Mouse (Mus musculus): ENCODE data around the gene Nlrp9b. TPM values are rescaled to one million over a fixed set of nuclear protein-coding genes. Genes with fewer than 3 reads are reported as not detected.
A peak's percentile ranks its signal among the peaks of the same experiment; 100 is the strongest.
"Not testable (repeated sequence)": the region's sequence is repeated elsewhere in the genome, so short reads cannot be mapped to it uniquely, and the experiment has no call there.

Gene Nlrp9b
- not detected for total RNA-seq (2021)

- not testable (repeated sequence) for DNase-seq (ENCODE audit: extremely low spot score in 1 of 2, low spot score in 1 of 2)
Observed at GRCm38 (mm10) chr7:19991165-19991564, at the start of gene Nlrp9b. Gene Nlrp9b (plus strand): TSS chr7:19991465.

- DNase-seq (ENCODE audit: extremely low spot score in 1 of 2, low spot score in 1 of 2): no peak
Observed at GRCm38 (mm10) chr7:19944709-19945108, 46.6 kb upstream of the Nlrp9b start.

- no peak for DNase-seq (ENCODE audit: extremely low spot score in 1 of 2, low spot score in 1 of 2)
Observed at GRCm38 (mm10) chr7:19945201-19945600, 46.1 kb upstream of the Nlrp9b start.

- DNase-seq (ENCODE audit: extremely low spot score in 1 of 2, low spot score in 1 of 2): no peak
Observed at GRCm38 (mm10) chr7:19945821-19946515, 45.3 kb upstream of the Nlrp9b start.

GRCm38 (mm10) chr7:19948956-19949355, 42.3 kb upstream of the Nlrp9b start:
- DNase-seq (ENCODE audit: extremely low spot score in 1 of 2, low spot score in 1 of 2): no peak

GRCm38 (mm10) chr7:19949996-19950395, 41.3 kb upstream of the Nlrp9b start:
- DNase-seq (ENCODE audit: extremely low spot score in 1 of 2, low spot score in 1 of 2): no peak

- no peak for DNase-seq (ENCODE audit: extremely low spot score in 1 of 2, low spot score in 1 of 2)
Observed at GRCm38 (mm10) chr7:19950589-19950988, 40.7 kb upstream of the Nlrp9b start, which contains the start of gene Igsf23. Gene Igsf23 (minus strand): TSS chr7:19950756.

- DNase-seq (ENCODE audit: extremely low spot score in 1 of 2, low spot score in 1 of 2): no peak
Observed at GRCm38 (mm10) chr7:19952320-19952986, 38.8 kb upstream of the Nlrp9b start.

- no peak for DNase-seq (ENCODE audit: extremely low spot score in 1 of 2, low spot score in 1 of 2)
Observed at GRCm38 (mm10) chr7:19953054-19953453, 38.2 kb upstream of the Nlrp9b start.

GRCm38 (mm10) chr7:19955861-19956260, 35.4 kb upstream of the Nlrp9b start:
- no peak for DNase-seq (ENCODE audit: extremely low spot score in 1 of 2, low spot score in 1 of 2)

- peak; percentile 87 to 99 for DNase-seq (ENCODE audit: extremely low spot score in 1 of 2, low spot score in 1 of 2)
Observed at GRCm38 (mm10) chr7:19956341-19956781, 34.9 kb upstream of the Nlrp9b start.

- no peak for DNase-seq (ENCODE audit: extremely low spot score in 1 of 2, low spot score in 1 of 2)
Observed at GRCm38 (mm10) chr7:19962423-19962822, 28.8 kb upstream of the Nlrp9b start.

- no peak for DNase-seq (ENCODE audit: extremely low spot score in 1 of 2, low spot score in 1 of 2)
Observed at GRCm38 (mm10) chr7:19964985-19965579, 26.2 kb upstream of the Nlrp9b start, which contains the start of gene Ceacam20. Gene Ceacam20 (plus strand): TSS chr7:19965412.

GRCm38 (mm10) chr7:19969106-19969505, 22.2 kb upstream of the Nlrp9b start:
- no peak for DNase-seq (ENCODE audit: extremely low spot score in 1 of 2, low spot score in 1 of 2)

- DNase-seq (ENCODE audit: extremely low spot score in 1 of 2, low spot score in 1 of 2): no peak
Observed at GRCm38 (mm10) chr7:19969541-19970090, 21.6 kb upstream of the Nlrp9b start.

- DNase-seq (ENCODE audit: extremely low spot score in 1 of 2, low spot score in 1 of 2): no peak
Observed at GRCm38 (mm10) chr7:19970196-19970595, 21.1 kb upstream of the Nlrp9b start.

GRCm38 (mm10) chr7:19971516-19971915, 19.7 kb upstream of the Nlrp9b start:
- no peak for DNase-seq (ENCODE audit: extremely low spot score in 1 of 2, low spot score in 1 of 2)

- DNase-seq (ENCODE audit: extremely low spot score in 1 of 2, low spot score in 1 of 2): not testable (repeated sequence)
Observed at GRCm38 (mm10) chr7:19996721-19997120, 5.5 kb downstream of the Nlrp9b start.

- no peak for DNase-seq (ENCODE audit: extremely low spot score in 1 of 2, low spot score in 1 of 2)
Observed at GRCm38 (mm10) chr7:20009987-20010386, 18.7 kb downstream of the Nlrp9b start.

GRCm38 (mm10) chr7:20064100-20064499, 72.8 kb downstream of the Nlrp9b start:
- DNase-seq (ENCODE audit: extremely low spot score in 1 of 2, low spot score in 1 of 2): not testable (repeated sequence)

GRCm38 (mm10) chr7:20078118-20078517, 86.9 kb downstream of the Nlrp9b start:
- not testable (repeated sequence) for DNase-seq (ENCODE audit: extremely low spot score in 1 of 2, low spot score in 1 of 2)
